Mouse (Mus musculus) intestine, embryonic 16.5 days (tissue): Measurements from ENCODE around the gene Emg1. TPM values are rescaled to one million over a fixed set of nuclear protein-coding genes. Genes with fewer than 3 reads are reported as not detected.

ENCODE experiments used
- ATAC-seq: fragments of 200-750 bp; cut with Nextera tagmentation; 2 replicates; pipeline ENCODE4 v1.8.0; 2017; ENCODE audit warnings: moderate TSS enrichment, moderate library complexity
- H3K27ac ChIP-seq: fragments of 300-500 bp; sonication (generic); 2 replicates; pipeline ENCODE4 v1.5.1; 2014; ENCODE audit warnings: mild to moderate bottlenecking, low read length
- H3K27me3 ChIP-seq: fragments of 300-500 bp; sonication (generic); replicated peaks from 2 replicates; pipeline ENCODE4 v1.6.1; 2014; ENCODE audit warnings: low read length, control low read depth, mixed read lengths; ENCODE audit not compliant: control insufficient read depth, insufficient read depth
- H3K36me3 ChIP-seq: fragments of 300-500 bp; sonication (generic); 2 replicates; pipeline ENCODE4 v1.6.1; 2014; ENCODE audit warnings: low read length, control low read depth; ENCODE audit not compliant: control insufficient read depth, insufficient read depth
- H3K4me1 ChIP-seq: fragments of 300-500 bp; sonication (generic); 2 replicates; pipeline ENCODE4 v1.6.1; 2014; ENCODE audit warnings: low read length, control low read depth, mixed read lengths; ENCODE audit not compliant: control insufficient read depth, insufficient read depth
- H3K4me2 ChIP-seq: fragments of 300-500 bp; sonication (generic); 2 replicates; pipeline ENCODE4 v1.6.1; 2014; ENCODE audit warnings: low read depth, low read length, control low read depth
- H3K4me3 ChIP-seq: fragments of 300-500 bp; sonication (generic); 2 replicates; pipeline ENCODE4 v1.5.1; 2014; ENCODE audit warnings: mild to moderate bottlenecking, low read length
- H3K9ac ChIP-seq: fragments of 300-500 bp; sonication (generic); 2 replicates; pipeline ENCODE4 v1.6.1; 2014; ENCODE audit warnings: low read depth, low read length
- H3K9me3 ChIP-seq: fragments of 300-500 bp; sonication (generic); 2 replicates; pipeline ENCODE4 v1.6.1; 2016; ENCODE audit warnings: low read length, control low read depth; ENCODE audit not compliant: control insufficient read depth
- WGBS: fragments of 180-500 bp; shearing (Covaris S2); extraction: QIAGEN DNeasy Blood & Tissue Kit; methylation state at CpG from one replicate; pipeline ENCODE4 v1.1.7; 2014; 5-methylcytosine and 5-hydroxymethylcytosine counted together
- polyA plus RNA-seq: library from polyadenylated mRNA; unstranded; fragments of >200 nt; fragmentation: Nextera tagmentation; extraction: Ambion mirVana; gene quantifications from 2 replicates; pipeline ENCODE4 v1.2.1, GENCODE M21; 2015

Emg1 gene
- polyA plus RNA-seq, 1 experiment from 2014 or later, result 222 TPM

DNA sequence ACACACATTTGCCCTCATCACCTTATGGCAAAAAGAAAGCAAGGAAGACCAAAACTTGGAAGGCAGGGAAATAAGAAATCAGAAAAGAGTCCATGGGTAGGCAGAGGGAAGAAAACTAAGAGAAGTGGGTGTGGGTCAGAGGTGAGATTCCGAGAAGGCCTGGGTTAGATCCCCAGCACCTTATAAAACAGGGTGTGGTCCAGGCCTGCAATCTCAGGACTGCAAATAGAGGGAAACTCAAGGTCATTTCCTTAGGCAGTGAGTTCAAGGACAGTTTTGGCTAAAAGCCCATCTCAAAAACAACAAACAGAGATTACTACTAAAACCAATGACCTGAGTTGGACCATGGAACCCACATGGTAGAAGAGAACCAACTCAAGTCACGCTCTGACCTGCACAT is 41.9 kb upstream of the Emg1 start:
- Histone ChIP-seq H3K9ac (no peak overlapping the region), H3K27me3 (no peaks in the 10 kb centered on the region), H3K4me2 (no peak overlapping the region), H3K9me3 (no peaks in the 10 kb centered on the region), H3K36me3 (peaks cover 7% of the 10 kb centered on the region; the same call in 1 of the 2 replicates), H3K27ac (no peak overlapping the region), H3K4me1 (peaks cover 40% of the 10 kb centered on the region), H3K4me3 (no peak overlapping the region)
- 82% methylated on average over 2 of the region's 2 CpGs for WGBS
- ATAC-seq, result no peak

DNA sequence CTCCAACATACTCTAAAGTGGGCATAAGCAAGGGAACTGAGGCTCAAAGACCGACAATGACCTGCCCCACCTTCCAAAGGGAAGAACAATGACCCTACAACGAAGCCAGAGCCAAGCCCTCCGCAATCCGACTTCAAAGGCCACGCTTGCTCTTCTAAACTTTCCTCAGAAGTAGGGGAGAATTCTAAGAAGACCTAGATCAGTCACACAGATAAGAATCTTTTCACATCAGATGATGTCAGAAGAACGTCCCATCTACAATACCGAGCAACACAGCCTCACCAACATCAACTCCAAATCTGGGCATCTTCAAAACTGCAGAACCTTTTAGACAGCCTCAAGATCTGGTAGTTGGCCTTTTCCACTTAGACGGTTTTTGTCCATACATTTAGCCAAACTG is 38.4 kb upstream of the Emg1 start:
- WGBS, result 81% methylated on average over 8 of the region's 8 CpGs
- H3K4me2 ChIP-seq, result no peak overlapping the region
- ATAC-seq, result no peak
- H3K27ac ChIP-seq, result no peak overlapping the region
- H3K4me1 ChIP-seq, result peaks cover 37% of the 10 kb centered on the region
- H3K9ac ChIP-seq, result no peak overlapping the region
- peaks cover 12% of the 10 kb centered on the region; the same call in 1 of the 2 replicates for H3K36me3 ChIP-seq
- no peak overlapping the region for H3K4me3 ChIP-seq
- H3K27me3 ChIP-seq, result no peaks in the 10 kb centered on the region
- no peaks in the 10 kb centered on the region for H3K9me3 ChIP-seq

DNA sequence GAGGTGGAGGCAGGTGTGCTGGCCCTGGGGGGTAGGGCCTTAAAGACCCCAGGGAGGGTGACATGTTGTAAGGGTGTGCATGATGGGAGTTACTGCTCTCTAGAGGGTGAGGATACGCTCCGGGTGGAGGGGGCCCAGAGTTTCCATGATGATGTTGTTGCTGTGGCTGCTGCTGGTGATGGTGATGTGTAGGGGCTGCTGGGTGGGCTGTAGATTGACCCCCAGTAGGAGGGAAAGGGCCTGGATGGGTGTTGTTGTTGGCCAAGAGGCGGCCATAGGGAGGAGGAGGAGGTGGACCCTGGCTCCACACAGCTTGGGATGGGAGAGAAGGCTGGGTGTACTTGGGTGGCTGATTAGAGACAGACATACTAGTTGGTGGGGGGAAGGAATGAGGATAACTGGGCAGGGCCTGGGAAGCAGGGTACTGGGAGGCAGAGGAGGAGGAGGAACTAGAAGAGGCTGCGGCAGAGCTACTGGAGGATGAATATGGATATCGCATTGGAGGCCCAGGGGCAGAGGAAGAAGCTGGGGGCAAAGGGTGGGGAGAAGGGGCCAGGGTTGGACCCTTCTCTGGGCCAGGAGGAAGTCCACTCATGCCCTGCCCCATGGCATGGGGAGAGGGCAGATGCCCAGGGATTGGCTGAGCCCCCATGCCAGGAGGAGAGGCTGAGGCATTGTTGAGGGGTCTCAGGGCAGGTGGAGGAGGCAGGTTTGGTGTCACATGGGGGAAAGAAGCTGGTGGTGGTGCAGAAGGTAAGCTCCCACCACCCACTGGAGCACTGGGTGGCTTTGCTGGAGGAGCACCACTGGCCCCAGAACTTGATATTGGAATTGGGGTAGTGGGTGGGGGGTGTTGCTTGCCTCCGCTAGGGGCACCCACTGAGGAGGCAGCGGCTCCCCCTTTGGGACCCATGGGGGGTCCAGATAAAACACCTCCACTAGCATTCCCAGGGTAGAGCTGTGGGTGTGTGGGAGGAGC is 35.0 kb upstream of the Emg1 start:
- WGBS, result 84% methylated on average over 7 of the region's 7 CpGs
- Histone ChIP-seq H3K27me3 (no peaks in the 10 kb centered on the region), H3K4me3 (no peak overlapping the region; the same call in 1 of the 2 replicates), H3K27ac (no peak overlapping the region), H3K9me3 (no peaks in the 10 kb centered on the region), H3K36me3 (peaks cover 20% of the 10 kb centered on the region; the same call in 1 of the 2 replicates), H3K9ac (peak overlapping the region; percentile 96), H3K4me2 (peak overlapping the region; percentile 99), H3K4me1 (peaks cover 22% of the 10 kb centered on the region)
- no peak for ATAC-seq

DNA sequence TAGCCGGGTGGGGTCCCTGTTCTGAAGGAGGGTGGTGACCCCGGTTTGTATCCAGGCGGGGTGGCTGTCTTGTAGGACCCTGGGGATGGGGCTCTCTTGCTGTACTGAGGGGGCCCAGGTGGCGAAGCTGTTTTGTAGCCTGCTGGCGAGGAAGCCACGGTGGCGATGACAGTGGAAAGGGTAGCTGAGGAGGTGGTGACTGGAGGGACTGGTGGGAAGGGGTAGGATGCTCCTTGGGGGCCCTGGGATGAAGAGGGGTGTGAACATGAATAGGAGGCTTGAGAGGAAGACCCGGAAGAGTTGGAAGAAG is 34.3 kb upstream of the Emg1 start:
- no peak for ATAC-seq
- no peaks in the 10 kb centered on the region for H3K27me3 ChIP-seq
- peaks cover 20% of the 10 kb centered on the region; the same call in 1 of the 2 replicates for H3K36me3 ChIP-seq
- H3K9me3 ChIP-seq, result no peaks in the 10 kb centered on the region
- peak overlapping the region; percentile 96 for H3K9ac ChIP-seq
- H3K4me2 ChIP-seq, result peak overlapping the region; percentile 99
- peaks cover 24% of the 10 kb centered on the region for H3K4me1 ChIP-seq
- peak overlapping the region; percentile 90 for H3K27ac ChIP-seq
- H3K4me3 ChIP-seq, result peak overlapping the region; percentile 62
- 21% methylated on average over 8 of the region's 8 CpGs for WGBS

DNA sequence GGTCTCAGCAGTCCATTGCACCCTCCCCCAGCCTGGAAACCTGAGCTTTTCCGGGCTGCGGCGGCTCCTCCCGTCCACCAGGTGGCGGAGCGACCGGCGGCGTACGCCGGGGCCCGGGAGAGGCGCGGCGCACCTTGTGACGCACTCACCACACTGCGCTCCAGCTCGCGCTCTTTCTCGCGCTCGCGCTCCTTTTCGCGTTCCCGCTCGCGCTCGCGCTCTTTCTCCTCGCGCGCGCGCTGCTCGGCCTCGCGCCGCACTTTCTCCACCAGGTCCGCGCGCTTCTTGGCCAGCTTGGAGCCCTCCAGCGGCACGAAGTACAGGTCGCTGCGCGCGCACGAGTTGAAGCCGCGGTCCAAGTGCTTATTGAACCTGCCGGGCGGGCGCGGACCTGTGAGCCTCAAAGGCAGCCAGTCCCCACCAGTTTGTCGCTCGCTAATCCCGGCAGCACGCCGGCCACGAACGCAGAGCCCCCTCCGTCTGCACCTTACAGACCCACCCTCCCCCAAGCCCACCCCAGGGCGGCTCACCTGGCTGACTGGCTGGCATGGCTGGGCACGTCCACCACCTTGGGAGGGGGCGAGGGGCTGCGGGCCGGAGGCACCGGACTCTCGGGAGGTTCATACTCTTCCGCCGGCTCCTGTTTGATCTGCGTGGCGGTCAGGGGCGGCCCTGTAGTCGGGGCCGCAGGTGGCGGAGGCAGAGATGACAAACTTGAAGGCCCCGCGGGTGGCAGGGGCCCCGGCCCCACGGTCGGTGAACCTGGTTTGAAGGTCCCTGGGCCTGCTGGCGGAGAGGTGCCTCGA is 33.7 kb upstream of the Emg1 start:
- Histone ChIP-seq H3K27ac (peak overlapping the region; percentile 90), H3K4me2 (peak overlapping the region; percentile 99), H3K4me1 (peaks cover 24% of the 10 kb centered on the region), H3K9ac (peak overlapping the region; percentile 96), H3K36me3 (peaks cover 20% of the 10 kb centered on the region; the same call in 1 of the 2 replicates), H3K4me3 (peak overlapping the region; percentile 62), H3K27me3 (no peaks in the 10 kb centered on the region), H3K9me3 (no peaks in the 10 kb centered on the region)
- ATAC-seq, result peak; percentile 83
- 1% methylated on average over 85 of the region's 85 CpGs for WGBS

DNA sequence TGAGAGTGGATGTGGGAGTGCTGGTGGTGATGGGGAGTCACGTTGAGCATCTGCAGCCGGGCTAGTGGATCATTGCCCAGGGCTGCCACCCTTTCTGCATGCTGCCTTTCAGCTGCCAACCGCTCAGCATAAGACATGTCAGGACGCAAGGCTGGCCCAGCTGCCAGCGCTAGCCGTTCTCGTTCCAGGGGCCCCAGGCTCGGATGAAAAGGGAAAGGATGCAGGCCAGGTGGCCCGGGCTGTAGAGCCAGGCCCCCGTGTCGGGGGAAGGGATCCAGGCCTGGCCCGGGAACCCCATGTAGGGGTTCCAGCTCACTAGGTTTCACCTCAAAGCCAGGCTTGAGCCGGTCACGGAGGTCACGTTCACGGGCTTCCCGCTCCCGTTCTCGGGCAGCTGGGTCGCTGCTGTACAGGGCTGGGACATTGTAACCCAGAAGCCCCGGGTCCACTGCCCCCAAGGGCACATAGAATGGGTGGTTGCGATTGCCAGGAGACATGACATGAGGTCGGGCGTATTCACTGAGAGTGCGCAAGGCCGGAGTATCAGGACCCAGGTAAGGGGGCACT is 32.9 kb upstream of the Emg1 start:
- peaks cover 26% of the 10 kb centered on the region for H3K4me1 ChIP-seq
- peak overlapping the region; percentile 56 for H3K27ac ChIP-seq
- H3K36me3 ChIP-seq, result peaks cover 20% of the 10 kb centered on the region; the same call in 1 of the 2 replicates
- peak overlapping the region; percentile 99 for H3K4me2 ChIP-seq
- H3K4me3 ChIP-seq, result peak overlapping the region; percentile 62
- 71% methylated on average over 26 of the region's 26 CpGs for WGBS
- H3K9me3 ChIP-seq, result no peaks in the 10 kb centered on the region
- no peak for ATAC-seq
- H3K27me3 ChIP-seq, result no peaks in the 10 kb centered on the region
- peak overlapping the region; percentile 96 for H3K9ac ChIP-seq

DNA sequence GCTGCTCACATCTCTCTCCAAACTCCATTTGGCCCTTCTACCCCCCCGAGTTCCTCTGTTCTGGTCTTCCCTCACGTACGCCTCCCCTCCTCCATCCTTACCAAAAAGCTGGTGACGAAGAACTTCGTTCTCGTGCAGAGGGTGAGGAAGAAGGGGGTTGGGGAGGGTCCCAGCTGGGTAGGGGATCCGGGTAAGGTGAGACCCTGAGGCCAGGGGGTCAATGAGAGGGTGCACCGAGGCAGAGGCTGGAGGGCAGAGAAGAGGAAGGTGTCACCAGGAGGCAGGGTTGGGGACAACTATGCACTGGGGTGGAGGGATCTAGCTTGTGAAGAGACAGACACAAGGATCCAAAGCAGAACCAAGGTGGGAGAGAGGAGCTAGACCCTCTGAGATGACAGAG is 31.7 kb upstream of the Emg1 start:
- H3K9ac ChIP-seq, result no peak overlapping the region
- H3K36me3 ChIP-seq, result peaks cover 14% of the 10 kb centered on the region; the same call in 1 of the 2 replicates
- H3K4me3 ChIP-seq, result no peak overlapping the region
- no peak overlapping the region for H3K27ac ChIP-seq
- ATAC-seq, result no peak
- H3K27me3 ChIP-seq, result no peaks in the 10 kb centered on the region
- WGBS, result 88% methylated on average over 8 of the region's 8 CpGs
- H3K9me3 ChIP-seq, result no peaks in the 10 kb centered on the region
- H3K4me2 ChIP-seq, result no peak overlapping the region
- H3K4me1 ChIP-seq, result peaks cover 37% of the 10 kb centered on the region

DNA sequence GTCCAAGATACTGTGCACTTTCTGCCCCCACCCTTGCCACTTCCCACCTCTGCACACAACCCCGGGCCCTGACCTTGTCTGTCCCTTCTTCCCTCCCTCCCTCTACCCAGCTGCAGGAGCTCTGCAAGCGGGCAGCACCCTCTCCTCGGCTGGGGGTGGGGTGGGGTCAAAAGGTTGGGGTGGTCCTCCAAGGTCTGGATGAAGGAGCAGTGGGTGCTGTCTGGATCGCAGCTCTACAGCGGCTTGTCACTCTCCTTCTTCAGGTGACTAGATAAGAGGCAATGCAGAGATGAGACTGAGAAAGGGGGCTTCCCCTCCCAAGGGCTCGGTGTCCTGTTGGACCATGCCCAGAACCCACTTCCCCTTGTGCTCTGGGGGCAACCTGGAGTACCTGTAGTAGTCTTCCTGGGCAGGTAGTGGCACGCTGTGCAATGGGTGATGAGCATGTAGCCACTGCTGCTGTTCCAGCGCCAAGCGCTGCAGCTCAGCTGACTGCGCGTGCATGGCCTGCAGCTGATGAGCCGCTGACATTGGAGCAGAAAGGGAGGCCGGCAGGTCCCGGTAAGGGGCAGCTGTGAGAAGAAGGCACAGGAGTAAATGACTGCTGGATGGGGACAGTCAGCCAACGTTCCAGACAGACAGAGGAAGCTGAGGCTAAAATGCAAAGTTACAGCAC is 31.0 kb upstream of the Emg1 start:
- Histone ChIP-seq H3K27me3 (no peaks in the 10 kb centered on the region), H3K4me2 (no peak overlapping the region), H3K4me3 (no peak overlapping the region), H3K9ac (peak overlapping the region; percentile 4; the same call in 1 of the 2 replicates), H3K27ac (no peak overlapping the region), H3K36me3 (peaks cover 14% of the 10 kb centered on the region; the same call in 1 of the 2 replicates), H3K4me1 (peaks cover 37% of the 10 kb centered on the region), H3K9me3 (no peaks in the 10 kb centered on the region)
- 90% methylated on average over 15 of the region's 15 CpGs for WGBS
- ATAC-seq, result no peak
